Mouse (Mus musculus) forebrain, embryonic 12.5 days (tissue): ENCODE results near the gene 1700015F17Rik. TPM values are rescaled to one million over a fixed set of nuclear protein-coding genes. Genes with fewer than 3 reads are reported as not detected.

Experiments used
- ATAC-seq: fragments of 200-750 bp; cut with Nextera tagmentation; 2 replicates; pipeline ENCODE4 v1.8.0; 2017; ENCODE audit warnings: moderate TSS enrichment; ENCODE audit not compliant: low FRiP score
- H3K27ac ChIP-seq: fragments of 300-500 bp; sonication (generic); 2 replicates; pipeline ENCODE4 v1.5.1; 2016; ENCODE audit warnings: mild to moderate bottlenecking
- H3K27me3 ChIP-seq: fragments of 300-500 bp; sonication (generic); 2 replicates; pipeline ENCODE4 v1.6.1; 2016; ENCODE audit warnings: mild to moderate bottlenecking
- H3K36me3 ChIP-seq: fragments of 300-500 bp; sonication (generic); replicated peaks from 2 replicates; pipeline ENCODE4 v1.6.1; 2016; ENCODE audit warnings: mild to moderate bottlenecking
- H3K4me1 ChIP-seq: fragments of 300-500 bp; sonication (generic); 2 replicates; pipeline ENCODE4 v1.6.1; 2016
- H3K4me2 ChIP-seq: fragments of 300-500 bp; sonication (generic); 2 replicates; pipeline ENCODE4 v1.6.1; 2016; ENCODE audit warnings: mild to moderate bottlenecking, moderate library complexity
- H3K4me3 ChIP-seq: fragments of 300-500 bp; sonication (generic); replicated peaks from 2 replicates; pipeline ENCODE4 v1.5.1; 2016; ENCODE audit warnings: mild to moderate bottlenecking
- H3K9ac ChIP-seq: fragments of 300-500 bp; sonication (generic); 2 replicates; pipeline ENCODE4 v1.6.1; 2016; ENCODE audit warnings: mild to moderate bottlenecking
- H3K9me3 ChIP-seq: fragments of 300-500 bp; sonication (generic); 2 replicates; pipeline ENCODE4 v1.6.1; 2016
- WGBS: fragments of 180-500 bp; shearing (Covaris S2); methylation state at CpG from one replicate; pipeline ENCODE4 v1.1.7; 2016; 5-methylcytosine and 5-hydroxymethylcytosine counted together
- polyA plus RNA-seq: library from polyadenylated mRNA; unstranded; fragments of >200 nt; fragmentation: Nextera tagmentation; extraction: Ambion mirVana; gene quantifications from 2 replicates; pipeline ENCODE4 v1.2.1, GENCODE M21; 2016

1700015F17Rik gene
- polyA plus RNA-seq, 1 experiment from 2014 or later: not detected

DNA sequence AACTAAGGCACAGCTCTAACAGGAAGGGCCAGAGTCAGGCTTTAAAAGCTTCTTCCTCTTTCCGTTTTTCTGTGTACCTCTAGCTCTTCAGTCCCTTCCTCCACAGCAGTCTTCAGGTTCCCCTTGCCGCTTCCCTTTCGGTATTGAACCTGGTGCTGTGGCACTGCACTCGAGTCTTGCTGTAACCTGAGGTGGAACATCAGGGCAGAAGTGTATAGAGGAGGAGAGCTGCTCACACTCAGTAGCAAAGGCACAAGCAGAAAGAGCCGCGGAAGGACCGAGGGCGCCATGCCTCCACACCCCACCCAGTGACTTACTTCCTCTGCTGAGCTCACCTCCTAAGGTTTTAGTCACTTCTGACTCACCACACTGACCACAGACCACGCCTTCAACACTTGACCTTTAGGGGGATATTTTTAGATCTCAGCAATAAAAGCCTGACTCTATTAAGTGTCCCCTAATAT is 58.9 kb downstream of the 1700015F17Rik start, which contains the start of gene Cdk14:
TSS of gene Cdk14 (minus strand) at position 321 of the 464 bp plus-strand sequence.
- Histone ChIP-seq H3K4me2 (no peak within 1 kb of the TSS), H3K9me3 (no peaks in the 10 kb centered on the region), H3K4me3 (no peak within 1 kb of the TSS), H3K27ac (no peak within 1 kb of the TSS), H3K36me3 (no peaks in the 10 kb centered on the region), H3K4me1 (no peaks in the 10 kb centered on the region), H3K9ac (no peak within 1 kb of the TSS), H3K27me3 (no peaks in the 10 kb centered on the region)
- no peak for ATAC-seq
- WGBS: 87% methylated on average over 9 of the region's 9 CpGs

DNA sequence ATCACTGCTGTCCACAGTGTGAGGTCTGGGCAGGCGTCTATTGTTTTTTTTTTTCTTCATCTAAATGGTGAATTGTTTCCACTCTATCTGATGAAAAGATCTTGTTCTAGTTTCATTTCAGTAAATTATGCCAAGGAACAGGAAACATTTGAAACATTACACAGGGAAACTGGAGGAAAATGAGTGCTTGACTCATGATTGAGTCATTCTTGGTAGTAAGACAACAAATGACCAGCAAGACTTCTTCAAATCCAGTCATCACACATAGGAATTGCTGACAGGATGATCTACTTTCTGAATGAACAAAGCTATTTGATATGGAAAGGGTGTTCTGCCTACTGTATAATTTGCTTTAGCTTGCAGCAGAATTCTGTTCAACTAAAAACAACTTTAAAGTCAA is 59.7 kb downstream of the 1700015F17Rik start:
- Histone ChIP-seq H3K9me3 (no peaks in the 10 kb centered on the region), H3K27ac (no peak overlapping the region), H3K27me3 (no peaks in the 10 kb centered on the region), H3K4me3 (no peak overlapping the region), H3K4me2 (no peak overlapping the region), H3K36me3 (no peaks in the 10 kb centered on the region), H3K9ac (no peak overlapping the region), H3K4me1 (no peaks in the 10 kb centered on the region)
- no peak for ATAC-seq
- WGBS: 86% methylated on average over 1 of the region's 1 CpGs

DNA sequence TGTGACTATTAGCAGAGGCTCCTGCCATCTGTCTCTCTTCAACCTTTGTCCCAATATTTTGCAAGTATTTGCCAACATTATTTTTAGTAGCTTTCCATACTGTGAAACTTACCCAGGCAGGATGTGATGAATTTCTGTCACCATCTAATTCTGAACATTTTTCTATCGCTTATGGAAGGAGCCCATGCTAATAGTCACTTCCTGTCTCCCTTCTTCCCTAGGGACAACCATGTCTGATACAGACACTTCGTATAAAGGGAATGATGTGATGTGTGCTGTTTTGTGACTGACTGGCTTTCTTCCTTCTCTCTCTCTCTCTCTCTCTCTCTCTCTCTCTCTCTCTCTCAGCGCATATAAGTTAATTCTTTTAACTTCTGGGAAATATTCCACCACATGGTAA is 64.1 kb downstream of the 1700015F17Rik start:
- Histone ChIP-seq H3K9me3 (no peaks in the 10 kb centered on the region), H3K36me3 (no peaks in the 10 kb centered on the region), H3K27me3 (no peaks in the 10 kb centered on the region), H3K4me1 (no peaks in the 10 kb centered on the region), H3K9ac (no peak overlapping the region), H3K4me2 (no peak overlapping the region), H3K4me3 (no peak overlapping the region), H3K27ac (no peak overlapping the region)
- no peak for ATAC-seq
- WGBS: 89% methylated on average over 3 of the region's 3 CpGs

- WGBS: 100% methylated on average over 2 of the region's 2 CpGs
- H3K27me3 ChIP-seq: no peaks in the 10 kb centered on the region
- no peaks in the 10 kb centered on the region for H3K36me3 ChIP-seq
Observed at GRCm38 (mm10) chr5:5411886-5412285, 67.1 kb downstream of the 1700015F17Rik start.

GRCm38 (mm10) chr5:5401986-5402385 is 77.0 kb downstream of the 1700015F17Rik start:
- H3K36me3 ChIP-seq: no peaks in the 10 kb centered on the region
- 52% methylated on average over 4 of the region's 4 CpGs for WGBS

More at GRCm38 (mm10) chr5:5411886-5412285, 67.1 kb downstream of the 1700015F17Rik start:
- H3K4me3 ChIP-seq: no peak overlapping the region
- no peak overlapping the region for H3K27ac ChIP-seq
- H3K9me3 ChIP-seq: no peaks in the 10 kb centered on the region
- ATAC-seq: no peak
- no peaks in the 10 kb centered on the region for H3K4me1 ChIP-seq
- no peak overlapping the region for H3K4me2 ChIP-seq
- no peak overlapping the region for H3K9ac ChIP-seq

DNA sequence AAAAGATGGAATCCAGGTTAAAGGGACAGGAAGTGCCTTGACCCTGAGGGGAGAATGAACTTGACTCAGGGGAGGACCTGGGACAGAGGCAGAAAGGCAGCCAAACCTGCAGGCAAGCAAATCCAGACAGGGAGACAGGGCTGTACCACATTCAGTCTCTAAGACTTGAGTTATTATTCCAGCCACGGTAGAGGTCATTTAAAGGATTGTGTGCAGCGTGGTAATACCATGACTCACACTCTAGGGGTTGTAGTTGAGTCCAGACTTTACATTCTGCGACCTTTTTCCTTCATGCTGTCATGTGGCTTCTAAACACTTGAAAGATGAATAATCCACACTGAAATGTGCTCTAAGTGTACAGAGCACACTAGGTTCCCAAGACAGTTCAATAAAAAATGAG is 86.2 kb downstream of the 1700015F17Rik start:
- no peak for ATAC-seq
- Histone ChIP-seq H3K9ac (no peak overlapping the region), H3K36me3 (no peaks in the 10 kb centered on the region), H3K27ac (no peak overlapping the region), H3K9me3 (no peaks in the 10 kb centered on the region), H3K27me3 (no peaks in the 10 kb centered on the region), H3K4me1 (no peaks in the 10 kb centered on the region), H3K4me3 (no peak overlapping the region), H3K4me2 (no peak overlapping the region)
- 62% methylated on average over 3 of the region's 3 CpGs for WGBS

More at GRCm38 (mm10) chr5:5401986-5402385, 77.0 kb downstream of the 1700015F17Rik start:
- peaks cover 4% of the 10 kb centered on the region; the same call in 1 of the 2 replicates for H3K4me1 ChIP-seq
- H3K9ac ChIP-seq: no peak overlapping the region
- no peak overlapping the region for H3K27ac ChIP-seq
- no peak overlapping the region for H3K4me2 ChIP-seq
- H3K27me3 ChIP-seq: no peaks in the 10 kb centered on the region
- H3K9me3 ChIP-seq: no peaks in the 10 kb centered on the region
- ATAC-seq: no peak
- no peak overlapping the region for H3K4me3 ChIP-seq

Other genes with a start within 250 kb of the 1700015F17Rik start
- 28.2 and 33.0 TPM in 2 replicates for gene Cdk14, start 58.8 kb downstream of the 1700015F17Rik start, polyA plus RNA-seq
- gene Cldn12, start 35.8 kb upstream of the 1700015F17Rik start, polyA plus RNA-seq: 32.0 and 36.4 TPM in 2 replicates
- 36.7 and 37.7 TPM in 2 replicates for gene Gtpbp10, start 80.4 kb upstream of the 1700015F17Rik start, polyA plus RNA-seq
- 5.6 and 5.7 TPM in 2 replicates for gene Gm8773, start 94.7 kb upstream of the 1700015F17Rik start, polyA plus RNA-seq
- 8.4 and 9.3 TPM in 2 replicates for gene Cfap69, start 185.1 kb upstream of the 1700015F17Rik start, polyA plus RNA-seq
- 7.0 and 8.3 TPM in 2 replicates for gene Steap2, start 215.4 kb upstream of the 1700015F17Rik start, polyA plus RNA-seq